In genomic region chr1:185362677-185363520, GRCm38 (mm10) we compare ENCODE assay signal across 8 mouse cellular contexts. TPM values are rescaled to one million over a fixed set of nuclear protein-coding genes. Genes with fewer than 3 reads are reported as not detected.
DNase-seq lines count a peak whose midpoint lies in the region; ATAC-seq and TF ChIP-seq lines count a peak whose summit lies in the region.

Gene Eprs, plus strand, starts transcription at chr1:185363044.

- H3K36me3 ChIP-seq in embryonic facial prominence, embryonic 13.5 days, result peaks cover 10% of the 10 kb centered on the region
- 0 out of 2 replicates have a peak, but pooled peaks cover 2% of the 10 kb centered on the region for H3K36me3 ChIP-seq in kidney, adult 2 months (ENCODE audit: control insufficient read depth, insufficient read depth, low read length)
- peaks cover 20% of the 10 kb centered on the region for H3K36me3 ChIP-seq in limb, embryonic 12.5 days
- peaks cover 4% of the 10 kb centered on the region; the same call in 1 of the 2 replicates for H3K36me3 ChIP-seq in midbrain, embryonic 15.5 days (replicated peaks)
- H3K36me3 ChIP-seq in spleen, adult 2 months (ENCODE audit: control insufficient read depth, insufficient read depth, low read length), result peaks cover 1% of the 10 kb centered on the region; the same call in 1 of the 2 replicates

- no peaks in the 10 kb centered on the region for H3K9me3 ChIP-seq in embryonic facial prominence, embryonic 13.5 days
- H3K9me3 ChIP-seq in limb, embryonic 12.5 days, result no peaks in the 10 kb centered on the region
- H3K9me3 ChIP-seq in midbrain, embryonic 15.5 days, result no peaks in the 10 kb centered on the region

- DNase-seq in 3134 (ENCODE audit: extremely low read depth, insufficient read length, low spot score), result peak; percentile 99
- peak; percentile 98 to 99 for DNase-seq in adrenal gland, postnatal 36 days
- peak; percentile 99 for DNase-seq in heart, adult 18-20 months
- peak; percentile 99 for DNase-seq in kidney, adult 2 months
- DNase-seq in spleen, adult 2 months (ENCODE audit: low read depth in 1 of 2, low spot score in 2 of 2), result peak; percentile 96 to 99

- no peak for TF ChIP-seq CTCF in kidney, adult 2 months (conservative IDR thresholded peaks at IDR 0.05; ENCODE audit: insufficient read depth, insufficient read length, low read depth, low read length)
- no peak for TF ChIP-seq CTCF in spleen, adult 2 months (IDR thresholded peaks at IDR 0.05; ENCODE audit: extremely low read depth, insufficient read depth, insufficient read length, insufficient replicate concordance)

- TF ChIP-seq POLR2A in kidney, adult 2 months (IDR thresholded peaks at IDR 0.05; ENCODE audit: low read depth, low read length), result peak; percentile 60
- TF ChIP-seq POLR2A in spleen, adult 2 months (IDR thresholded peaks at IDR 0.05; ENCODE audit: low read depth, low read length), result peak; percentile 43; the same call in 1 of the 2 replicates

- H3K4me3 ChIP-seq in embryonic facial prominence, embryonic 13.5 days, result peak within 1 kb of the TSS; percentile 90
- peak within 1 kb of the TSS; percentile 83 for H3K4me3 ChIP-seq in kidney, adult 2 months (ENCODE audit: insufficient read depth, low read depth, low read length)
- peak within 1 kb of the TSS; percentile 98 for H3K4me3 ChIP-seq in limb, embryonic 12.5 days (replicated peaks)
- H3K4me3 ChIP-seq in midbrain, embryonic 15.5 days, result peak within 1 kb of the TSS; percentile 88
- peak within 1 kb of the TSS; percentile 81 for H3K4me3 ChIP-seq in spleen, adult 2 months (ENCODE audit: extremely low read depth, insufficient read depth, insufficient read length)

- H3K27ac ChIP-seq in embryonic facial prominence, embryonic 13.5 days, result peak within 1 kb of the TSS; percentile 94
- peak within 1 kb of the TSS; percentile 76 for H3K27ac ChIP-seq in kidney, adult 2 months (ENCODE audit: insufficient read depth, low read depth, low read length)
- H3K27ac ChIP-seq in limb, embryonic 12.5 days, result peak within 1 kb of the TSS; percentile 93
- H3K27ac ChIP-seq in midbrain, embryonic 15.5 days, result peak within 1 kb of the TSS; percentile 89
- peak within 1 kb of the TSS; percentile 76 for H3K27ac ChIP-seq in spleen, adult 2 months (ENCODE audit: insufficient read depth, low read length)

- peak; percentile 94 for ATAC-seq in embryonic facial prominence, embryonic 13.5 days (ENCODE audit: insufficient number of reproducible peaks, insufficient read depth, low FRiP score, low TSS enrichment, low read depth)
- peak; percentile 96 for ATAC-seq in limb, embryonic 12.5 days (ENCODE audit: insufficient number of reproducible peaks, insufficient read depth, low FRiP score, low TSS enrichment, low read depth)
- peak; percentile 98 for ATAC-seq in midbrain, embryonic 15.5 days (replicated peaks)

- peaks cover 27% of the 10 kb centered on the region for H3K4me1 ChIP-seq in embryonic facial prominence, embryonic 13.5 days
- peaks cover 4% of the 10 kb centered on the region; the same call in 1 of the 2 replicates for H3K4me1 ChIP-seq in kidney, adult 2 months (ENCODE audit: control insufficient read depth, insufficient read depth, low read length)
- peaks cover 20% of the 10 kb centered on the region for H3K4me1 ChIP-seq in limb, embryonic 12.5 days (replicated peaks)
- peaks cover 29% of the 10 kb centered on the region for H3K4me1 ChIP-seq in midbrain, embryonic 15.5 days
- H3K4me1 ChIP-seq in spleen, adult 2 months (ENCODE audit: control insufficient read depth, insufficient read depth, insufficient read length), result no peaks in the 10 kb centered on the region

- no peaks in the 10 kb centered on the region for H3K27me3 ChIP-seq in embryonic facial prominence, embryonic 13.5 days
- no peaks in the 10 kb centered on the region for H3K27me3 ChIP-seq in kidney, adult 2 months (replicated peaks; ENCODE audit: control insufficient read depth, insufficient read depth, low read length)
- H3K27me3 ChIP-seq in limb, embryonic 12.5 days, result no peaks in the 10 kb centered on the region
- H3K27me3 ChIP-seq in midbrain, embryonic 15.5 days (replicated peaks), result no peaks in the 10 kb centered on the region
- H3K27me3 ChIP-seq in spleen, adult 2 months (ENCODE audit: control insufficient read depth, insufficient read depth, low read length), result no peaks in the 10 kb centered on the region

- WGBS in embryonic facial prominence, embryonic 13.5 days, result under 1% methylated on average over 90 of the region's 92 CpGs
- under 1% methylated on average over 92 of the region's 92 CpGs for WGBS in kidney, adult 2 months
- under 1% methylated on average over 92 of the region's 92 CpGs for WGBS in limb, embryonic 12.5 days
- WGBS in midbrain, embryonic 15.5 days, result under 1% methylated on average over 92 of the region's 92 CpGs
- WGBS in spleen, adult 2 months, result under 1% methylated on average over 92 of the region's 92 CpGs

- peak within 1 kb of the TSS; percentile 63 for H3K4me2 ChIP-seq in embryonic facial prominence, embryonic 13.5 days
- H3K4me2 ChIP-seq in limb, embryonic 12.5 days, result peak within 1 kb of the TSS; percentile 64
- peak within 1 kb of the TSS; percentile 64 for H3K4me2 ChIP-seq in midbrain, embryonic 15.5 days

- H3K9ac ChIP-seq in embryonic facial prominence, embryonic 13.5 days, result peak within 1 kb of the TSS; percentile 90
- peak within 1 kb of the TSS; percentile 93 for H3K9ac ChIP-seq in limb, embryonic 12.5 days (replicated peaks)
- H3K9ac ChIP-seq in midbrain, embryonic 15.5 days, result peak within 1 kb of the TSS; percentile 73

RNA-seq across cellular contexts. Expression of gene Eprs, which starts in this region (rescaled TPM):
- total RNA-seq in adrenal gland, postnatal 36 days (2021), result 100 to 1,000 TPM; 158 to 341 TPM
- polyA plus RNA-seq in embryonic facial prominence, embryonic 13.5 days (2015; fragmentation: Nextera tagmentation; extraction: Ambion mirVana), result 151 and 161 TPM in 2 replicates
- total RNA-seq in heart, adult 18-20 months (2021), result 10 to 100 TPM; 76.2 TPM
- 9.7 and 13.0 TPM in 2 replicates for polyA plus RNA-seq in kidney, adult 2 months (2012; rRNA removed)
- 148 and 151 TPM in 2 replicates for polyA plus RNA-seq in limb, embryonic 12.5 days (2016; fragmentation: Nextera tagmentation; extraction: Ambion mirVana)
- 129 and 137 TPM in 2 replicates for polyA plus RNA-seq in midbrain, embryonic 15.5 days (2015; fragmentation: Nextera tagmentation; extraction: Ambion mirVana)
- polyA plus RNA-seq in spleen, adult 2 months (2012; rRNA removed), result 4.8 and 5.0 TPM in 2 replicates

Comparison
In these comparisons a context has a peak if more than half of its experiments do, and no peak if none do; other contexts are left out.
1. Peak in every context shown above with its lines: DNase-seq, ATAC-seq, H3K4me3 ChIP-seq and H3K27ac ChIP-seq.